Mouse (Mus musculus) cerebellum, adult (tissue): ENCODE data around the gene Cnga1.
"Not testable (repeated sequence)": the region's sequence is repeated elsewhere in the genome, so short reads cannot be mapped to it uniquely, and the experiment has no call there.

ENCODE experiments used
- ATAC-seq: cut with Nextera tagmentation; 2 replicates; pipeline ENCODE4 v1.9.2; 2017; ENCODE audit warnings: mild to moderate bottlenecking, moderate library complexity, mixed read lengths; ENCODE audit not compliant: insufficient number of reproducible peaks, low FRiP score, low TSS enrichment

Gene Cnga1

DNA sequence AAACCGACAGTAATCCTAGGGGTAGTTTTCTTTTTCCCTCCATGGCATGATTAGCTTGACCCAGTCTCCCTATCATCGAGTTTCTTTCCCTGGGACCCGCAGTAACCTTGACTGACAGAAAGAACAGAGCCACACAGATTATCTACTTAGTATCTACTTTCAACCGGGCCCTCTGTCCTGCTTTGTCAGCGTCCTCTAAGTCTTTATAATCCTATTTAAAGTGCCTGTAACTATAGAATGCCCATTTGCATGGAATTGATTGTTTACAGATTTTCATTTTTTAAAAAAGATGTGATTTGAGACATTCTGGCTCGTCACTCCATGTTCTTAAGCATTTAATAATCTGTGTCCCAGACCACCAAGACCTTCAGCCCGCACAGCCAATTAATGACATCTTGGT lies 420 bp downstream of the Cnga1 start:
- no peak for ATAC-seq

DNA sequence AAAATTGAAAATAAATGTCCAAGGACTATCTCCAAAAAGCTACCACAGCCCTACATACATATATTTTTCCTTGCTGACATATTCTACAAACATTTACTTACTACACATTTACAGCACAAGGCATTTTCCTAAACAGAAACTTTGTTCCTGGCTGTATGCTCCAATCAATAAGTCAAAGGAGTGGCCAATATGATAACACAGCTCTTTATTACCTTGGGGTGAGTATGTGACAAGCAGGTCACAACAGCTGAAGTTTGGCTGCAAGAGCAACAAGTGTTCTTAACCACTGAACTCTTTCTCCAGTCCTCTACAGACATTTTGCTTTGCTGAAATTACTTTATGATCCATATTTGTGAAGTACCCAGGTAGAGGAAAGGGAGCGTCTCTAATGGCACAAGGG lies 4.0 kb downstream of the Cnga1 start:
- no peak for ATAC-seq

DNA sequence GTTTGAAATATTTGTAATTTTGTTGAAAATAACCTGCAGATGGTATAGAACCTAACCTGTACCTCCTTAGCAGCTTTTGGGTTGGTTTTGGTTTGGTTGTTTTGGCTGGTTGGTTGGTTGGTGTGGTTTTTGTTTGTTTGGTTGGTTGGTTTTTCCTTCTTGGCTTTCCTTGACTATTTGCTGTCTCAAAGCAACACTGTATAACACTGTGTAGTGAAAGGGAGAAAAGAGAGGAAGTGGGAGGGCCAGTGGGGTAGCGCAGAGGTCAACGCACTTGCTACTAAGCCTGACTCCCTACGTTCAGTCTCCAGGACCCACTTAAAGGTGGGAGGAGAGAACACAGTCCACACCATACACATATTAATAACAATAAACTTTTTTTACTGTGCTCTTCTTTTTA lies 7.5 kb downstream of the Cnga1 start:
- no peak for ATAC-seq

DNA sequence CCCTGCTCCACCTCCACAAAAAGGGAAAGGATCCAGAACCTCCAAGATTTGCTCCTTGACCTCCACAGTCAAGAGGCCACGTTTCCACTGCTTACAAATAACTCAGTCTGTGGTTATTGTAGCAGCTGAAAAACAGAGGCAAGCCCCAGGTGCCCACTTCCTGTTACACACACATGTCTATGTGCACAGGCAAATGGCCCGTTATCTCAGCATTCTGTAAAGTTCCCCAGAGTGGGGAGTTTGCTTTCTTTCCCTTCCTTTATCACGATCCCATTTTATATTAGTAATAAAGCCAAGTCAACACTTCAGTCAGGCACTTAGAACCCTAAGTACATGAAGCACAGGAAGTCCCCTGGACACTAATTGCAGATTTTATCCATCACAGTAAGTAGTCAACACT lies 8.0 kb downstream of the Cnga1 start:
- no peak for ATAC-seq

- no peak for ATAC-seq
These were observed 9.2 kb downstream of the Cnga1 start for GRCm38 (mm10) chr5:72634791-72635271.

DNA sequence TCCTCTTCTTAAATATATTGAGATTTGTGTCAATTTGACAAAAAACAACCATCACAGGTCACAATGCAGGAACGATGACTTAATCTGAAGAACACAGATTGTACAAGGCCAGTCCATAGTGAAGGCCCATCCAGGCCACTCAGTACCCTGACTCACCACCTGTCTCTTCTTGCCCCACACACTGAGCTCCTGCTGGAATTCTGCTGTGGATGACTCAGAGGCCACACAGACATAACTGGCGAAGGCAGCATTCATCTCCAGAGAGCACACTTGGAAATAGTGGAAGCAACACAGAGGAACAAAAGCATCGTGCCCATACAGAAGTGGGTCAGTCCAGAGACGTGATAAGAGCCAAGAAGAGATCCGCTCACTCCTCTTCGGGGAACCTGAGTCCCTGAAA lies 14.0 kb downstream of the Cnga1 start:
- no peak for ATAC-seq

DNA sequence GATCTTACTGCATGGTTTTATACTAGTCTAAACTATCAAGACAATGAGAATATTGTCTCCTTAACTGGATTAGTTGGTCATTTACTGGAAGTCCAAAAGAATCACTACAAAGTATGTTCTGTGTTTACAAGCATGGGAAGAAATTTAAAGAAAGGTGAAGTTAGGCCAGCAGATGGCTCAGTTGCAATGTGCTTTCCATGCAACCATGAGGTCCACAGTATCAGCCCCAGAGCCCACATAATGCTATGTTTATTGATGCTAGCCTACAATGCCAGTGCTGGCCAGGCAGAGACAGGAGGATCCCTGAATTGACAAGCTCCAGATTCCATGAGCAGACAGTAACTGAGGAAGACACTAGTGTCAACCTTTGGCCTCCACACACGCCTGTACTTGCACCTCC lies 23.1 kb downstream of the Cnga1 start:
- no peak for ATAC-seq

DNA sequence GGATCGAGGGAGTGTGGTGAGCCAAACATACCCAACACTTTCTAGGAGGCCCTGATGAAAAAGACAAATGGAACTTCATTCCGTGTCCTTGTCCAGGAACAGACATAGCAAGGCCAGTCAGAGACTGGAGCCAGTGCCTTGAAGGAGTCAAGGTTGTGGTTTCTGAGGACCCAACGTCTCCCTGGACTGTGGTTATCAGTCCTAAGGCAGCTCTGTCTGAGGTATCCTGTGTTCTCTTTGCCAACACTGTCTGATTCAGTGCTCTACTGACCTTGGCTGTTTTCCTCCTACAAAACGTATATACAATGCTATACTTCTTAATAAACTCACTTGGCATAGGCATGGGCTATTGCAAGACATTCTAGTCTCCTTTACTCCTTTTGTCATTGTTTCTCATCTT lies 26.7 kb downstream of the Cnga1 start:
- ATAC-seq, result no peak

DNA sequence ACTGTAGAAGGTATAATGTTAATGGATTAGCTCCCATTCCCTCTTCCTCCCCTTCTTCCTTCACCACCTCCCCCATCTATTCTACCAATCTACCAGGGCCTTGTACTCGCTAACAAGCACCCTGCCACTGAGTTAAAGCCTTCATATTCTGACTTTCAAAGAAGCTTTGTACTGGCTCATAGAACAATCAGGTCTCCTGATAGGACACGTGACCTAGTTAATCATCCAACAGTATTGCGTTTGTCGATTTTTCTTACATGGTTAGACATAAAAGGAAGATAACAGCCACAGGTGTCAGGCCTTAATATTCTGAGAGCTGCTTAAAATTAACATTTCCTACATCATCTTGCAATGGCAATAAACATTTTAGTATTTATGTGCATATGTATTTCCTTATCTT lies 40.9 kb downstream of the Cnga1 start:
- ATAC-seq, result no peak

- ATAC-seq, result no peak
These were observed 43.1 kb downstream of the Cnga1 start for GRCm38 (mm10) chr5:72601006-72601405.

- peak; percentile 31; the same call in 1 of the 2 replicates for ATAC-seq
These were observed 56.8 kb downstream of the Cnga1 start, which contains the start of gene Gm5868 for GRCm38 (mm10) chr5:72587192-72587681. TSS of gene Gm5868 (minus strand) at chr5:72587551.

DNA sequence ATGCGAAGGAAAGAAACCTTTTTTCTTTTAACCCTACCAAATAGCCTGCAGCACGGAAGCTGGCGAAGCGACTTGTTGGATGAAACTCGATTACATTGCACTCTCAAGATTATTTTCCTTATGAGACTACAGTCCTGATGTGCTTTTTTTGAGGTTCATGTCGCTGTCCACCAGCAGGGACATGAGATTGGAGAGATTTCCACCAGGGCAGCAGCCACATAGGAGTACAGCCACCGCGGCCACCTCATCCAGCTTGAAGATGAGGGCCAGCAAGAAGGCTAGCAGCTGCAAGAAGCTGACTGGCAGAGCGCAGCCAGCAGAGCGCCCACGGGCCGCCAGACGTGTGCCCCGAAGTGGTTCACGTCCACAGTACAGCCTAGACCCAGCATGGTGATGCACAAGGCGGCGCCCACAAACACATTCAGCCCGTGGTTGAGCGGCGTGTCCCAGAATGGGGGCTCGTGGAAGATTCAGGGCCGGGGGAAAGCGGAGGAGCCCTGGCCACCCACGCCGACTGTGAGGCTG lies 57.3 kb downstream of the Cnga1 start:
- ATAC-seq, result not testable (repeated sequence)

DNA sequence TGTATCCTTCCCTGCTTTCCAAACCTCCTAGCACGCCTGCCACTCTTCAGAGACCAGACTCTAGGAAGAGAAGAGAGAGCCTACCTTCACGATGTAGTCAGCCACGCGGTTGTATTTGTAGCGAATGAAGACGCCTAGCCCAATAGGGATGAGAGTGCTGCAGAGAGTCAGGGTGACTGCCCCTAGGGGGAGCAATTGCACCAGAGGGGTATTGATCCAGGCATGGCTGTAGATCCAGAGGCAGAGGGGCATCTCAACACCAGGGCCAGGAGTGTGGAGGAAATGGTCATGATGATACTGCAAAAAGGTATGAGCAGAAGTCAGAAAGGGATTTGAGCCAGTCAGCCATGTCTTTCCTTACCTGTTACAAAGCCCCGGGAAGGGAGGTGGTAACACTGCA lies 58.0 kb downstream of the Cnga1 start:
- ATAC-seq, result not testable (repeated sequence)

DNA sequence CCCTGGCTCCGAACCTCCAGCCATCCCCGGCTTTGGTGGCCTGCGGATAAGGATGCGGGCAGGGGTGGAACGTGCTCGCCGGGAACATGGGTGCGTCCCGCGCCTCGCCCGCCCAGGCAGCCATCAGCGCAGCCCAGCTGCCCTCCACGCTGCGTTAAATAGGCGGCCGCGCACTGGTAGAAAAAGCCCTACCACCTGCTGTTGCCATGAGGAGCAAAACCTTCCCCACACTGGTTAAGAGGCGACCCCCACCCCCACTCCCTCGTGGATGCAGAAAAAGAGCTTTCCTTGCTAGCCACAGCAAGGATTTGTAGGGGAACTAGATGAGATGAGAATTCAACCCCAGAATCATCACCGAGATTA lies 63.1 kb downstream of the Cnga1 start, which contains the start of gene Zar1:
Gene Zar1, minus strand, starts transcription at position 285 of the 363 bp plus-strand sequence.
- not testable (repeated sequence) for ATAC-seq

GRCm38 (mm10) chr5:72580088-72580969 lies 63.7 kb downstream of the Cnga1 start:
- ATAC-seq, result peak; percentile 47; the same call in 1 of the 2 replicates

- not testable (repeated sequence) for ATAC-seq
These were observed 64.5 kb downstream of the Cnga1 start for GRCm38 (mm10) chr5:72579599-72579998.

- ATAC-seq, result no peak
These were observed 78.5 kb downstream of the Cnga1 start for GRCm38 (mm10) chr5:72565621-72566020.

DNA sequence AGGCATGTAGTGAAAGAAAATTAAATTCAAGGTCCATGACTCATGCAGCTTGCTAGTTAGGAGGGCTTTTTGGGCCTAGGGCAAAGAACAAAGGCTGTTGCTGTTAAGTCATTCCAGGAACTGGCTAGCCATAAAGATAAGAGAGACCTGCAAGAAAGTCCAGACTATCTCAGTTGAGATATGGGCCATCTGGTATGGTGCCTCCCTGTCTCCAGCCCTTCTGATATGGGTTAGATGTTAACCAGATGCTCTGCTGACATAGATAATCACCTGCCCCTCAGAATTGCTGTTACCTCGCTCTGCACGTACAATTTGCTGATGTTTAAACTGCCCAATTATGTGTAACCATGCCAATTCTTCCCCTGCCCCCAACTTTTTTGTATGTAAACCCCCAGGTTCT lies 80.9 kb downstream of the Cnga1 start:
- ATAC-seq, result not testable (repeated sequence)

DNA sequence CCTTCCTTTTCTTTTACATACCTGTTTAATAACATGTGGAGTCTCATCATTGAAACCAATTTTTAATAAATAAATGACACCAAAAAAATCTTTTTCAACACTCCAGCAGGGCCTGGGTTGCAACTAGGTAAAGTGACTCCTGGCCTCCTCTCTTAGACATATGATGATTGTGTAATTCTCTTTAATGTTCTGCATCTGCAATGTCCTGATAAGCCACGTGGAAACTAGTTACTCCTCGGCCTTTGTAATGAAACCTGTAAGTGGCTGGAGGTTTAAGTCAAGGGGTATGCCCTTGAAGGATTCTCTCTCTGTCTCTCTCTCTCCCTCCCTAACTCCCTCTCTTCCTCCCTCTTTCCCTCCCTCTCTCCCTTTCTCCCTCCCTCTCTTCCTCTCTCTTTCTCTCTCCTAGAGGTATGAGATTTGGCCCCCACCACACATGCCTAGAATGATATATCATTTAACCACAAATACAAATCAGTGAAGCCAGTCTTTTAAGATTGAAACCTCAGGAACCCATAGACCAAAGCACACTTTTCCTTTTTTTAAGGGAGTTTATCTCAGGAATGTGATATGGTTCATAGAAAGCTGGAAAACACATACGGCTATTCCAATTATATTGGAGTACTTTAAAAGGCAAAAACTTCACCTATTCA lies 83.0 kb downstream of the Cnga1 start:
- no peak for ATAC-seq

DNA sequence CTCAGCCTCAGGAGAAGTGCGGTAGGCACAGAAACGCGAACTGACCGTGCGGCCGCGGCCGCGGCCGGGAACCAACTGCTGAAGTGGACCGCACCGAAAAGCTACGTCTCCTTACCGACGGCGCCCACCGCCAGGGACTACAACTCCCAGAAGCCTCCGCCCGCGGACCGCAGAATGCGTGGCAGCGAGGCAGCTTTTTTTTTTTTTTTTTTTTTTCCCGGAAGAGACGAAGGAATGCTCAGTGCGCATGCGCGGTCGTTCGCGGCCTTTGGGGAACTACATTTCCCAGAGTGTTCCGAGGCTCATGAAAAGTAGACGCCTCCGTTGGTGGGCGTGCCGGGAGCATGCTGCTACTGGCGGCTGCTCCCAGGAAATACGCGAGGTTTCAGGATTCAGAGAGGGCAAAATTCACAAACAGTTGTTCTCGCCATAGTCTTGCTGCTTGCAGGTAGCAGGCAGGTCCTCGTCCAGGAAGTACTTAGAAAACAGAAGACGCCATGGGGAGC lies 84.5 kb downstream of the Cnga1 start, which contains the start of gene Nfxl1:
Gene Nfxl1, minus strand, starts transcription at position 141 of the 506 bp plus-strand sequence.
- peak; percentile 95 for ATAC-seq
